ENCODE assay signal across 10 mouse cellular contexts in genomic region chr7:29481345-29482155, GRCm38 (mm10). TPM values are rescaled to one million over a fixed set of nuclear protein-coding genes. Genes with fewer than 3 reads are reported as not detected.
DNase-seq lines count a peak whose midpoint lies in the region; ATAC-seq lines count a peak whose summit lies in the region.
"Had no signal": no experiment of that assay in that cellular context is flagged by ENCODE, and none has a peak within 500 bp of the region (broad histone marks: within the 10 kb centered on the region; RNA-seq: fewer than 3 reads in every experiment).

No protein-coding gene starts in this region.

- peak overlapping the region; percentile 89 for H3K27ac ChIP-seq in embryonic facial prominence, embryonic 15.5 days (replicated peaks)
- peak overlapping the region; percentile 70 for H3K27ac ChIP-seq in intestine, embryonic 16.5 days (ENCODE audit: low read length)

- WGBS in embryonic facial prominence, embryonic 15.5 days: 29% methylated on average over 15 of the region's 15 CpGs
- 47% methylated on average over 15 of the region's 15 CpGs for WGBS in intestine, embryonic 16.5 days

- no peak overlapping the region for H3K9ac ChIP-seq in embryonic facial prominence, embryonic 15.5 days
- no peak overlapping the region for H3K9ac ChIP-seq in intestine, embryonic 16.5 days (ENCODE audit: low read depth, low read length)

- peak; percentile 43 to 52 for DNase-seq in kidney, postnatal 4 days
- no peak for DNase-seq in kidney, postnatal 36 days
- peak; percentile 52 for DNase-seq in retina, embryonic 14.5 days (ENCODE audit: low spot score)
- DNase-seq in heart, adult 11 months: no peak
- no peak for DNase-seq in urinary bladder, adult 2 months (ENCODE audit: low spot score)
- DNase-seq in left cerebral cortex, adult 18-20 months (ENCODE audit: low spot score in 2 of 2): no peak
- DNase-seq: lung, postnatal 36 days had no signal

- ATAC-seq in embryonic facial prominence, embryonic 15.5 days (ENCODE audit: insufficient number of reproducible peaks, low FRiP score, low TSS enrichment, low read depth): peak; percentile 73
- peak; percentile 47 for ATAC-seq in intestine, embryonic 16.5 days

- peak overlapping the region; percentile 28 for H3K4me2 ChIP-seq in embryonic facial prominence, embryonic 15.5 days (replicated peaks)
- H3K4me2 ChIP-seq in intestine, embryonic 16.5 days (ENCODE audit: low read depth, low read length): 0 out of 2 replicates have a peak overlapping the region, but pooled peaks have one; percentile 11

- H3K9me3 ChIP-seq in embryonic facial prominence, embryonic 15.5 days (replicated peaks): no peaks in the 10 kb centered on the region
- H3K9me3 ChIP-seq in intestine, embryonic 16.5 days (ENCODE audit: control insufficient read depth, low read length): no peaks in the 10 kb centered on the region

- no peak overlapping the region for H3K4me3 ChIP-seq in embryonic facial prominence, embryonic 15.5 days (replicated peaks)
- no peak overlapping the region for H3K4me3 ChIP-seq in intestine, embryonic 16.5 days (ENCODE audit: low read length)
- H3K4me3 ChIP-seq: erythroblast, embryonic 14.5 days had no signal

- no peaks in the 10 kb centered on the region for H3K36me3 ChIP-seq in embryonic facial prominence, embryonic 15.5 days
- peaks cover 4% of the 10 kb centered on the region for H3K36me3 ChIP-seq in intestine, embryonic 16.5 days (ENCODE audit: control insufficient read depth, insufficient read depth, low read length)

- no peaks in the 10 kb centered on the region for H3K27me3 ChIP-seq in embryonic facial prominence, embryonic 15.5 days
- H3K27me3 ChIP-seq in intestine, embryonic 16.5 days (replicated peaks; ENCODE audit: control insufficient read depth, insufficient read depth, low read length): no peaks in the 10 kb centered on the region

- peaks cover 64% of the 10 kb centered on the region for H3K4me1 ChIP-seq in embryonic facial prominence, embryonic 15.5 days
- H3K4me1 ChIP-seq in intestine, embryonic 16.5 days (ENCODE audit: control insufficient read depth, insufficient read depth, low read length): peaks cover 24% of the 10 kb centered on the region

RNA-seq across cellular contexts. Expression of gene Sipa1l3, which starts 36.9 kb away (rescaled TPM):
- 21.6 and 22.4 TPM in 2 replicates for polyA plus RNA-seq in embryonic facial prominence, embryonic 15.5 days (2015; fragmentation: Nextera tagmentation; extraction: Ambion mirVana)
- 22.9 and 24.1 TPM in 2 replicates for polyA plus RNA-seq in intestine, embryonic 16.5 days (2015; fragmentation: Nextera tagmentation; extraction: Ambion mirVana)
- 18.4 and 32.6 TPM in 2 replicates for polyA plus RNA-seq in urinary bladder, adult 2 months (2012; rRNA removed)
- total RNA-seq in left cerebral cortex, adult 18-20 months (2021): 10 to 100 TPM; 54.7 to 54.9 TPM

Comparison
In these comparisons a context has a peak if more than half of its experiments do, and no peak if none do; other contexts are left out.
1. DNase-seq: peak in kidney, postnatal 4 days (2 of 2) and retina, embryonic 14.5 days (single experiment); none in kidney, postnatal 36 days (0 of 2), heart, adult 11 months (single experiment), urinary bladder, adult 2 months (single experiment) and left cerebral cortex, adult 18-20 months (0 of 2).